Mouse (Mus musculus) lung, postnatal 14 days (tissue): ENCODE data around the gene Dnah7a.
"Not testable (repeated sequence)": the region's sequence is repeated elsewhere in the genome, so short reads cannot be mapped to it uniquely, and the experiment has no call there.

Experiments
- DNase-seq: peaks from one replicate; pipeline ENCODE4 v3.0.0; 2021

Dnah7a gene

DNA sequence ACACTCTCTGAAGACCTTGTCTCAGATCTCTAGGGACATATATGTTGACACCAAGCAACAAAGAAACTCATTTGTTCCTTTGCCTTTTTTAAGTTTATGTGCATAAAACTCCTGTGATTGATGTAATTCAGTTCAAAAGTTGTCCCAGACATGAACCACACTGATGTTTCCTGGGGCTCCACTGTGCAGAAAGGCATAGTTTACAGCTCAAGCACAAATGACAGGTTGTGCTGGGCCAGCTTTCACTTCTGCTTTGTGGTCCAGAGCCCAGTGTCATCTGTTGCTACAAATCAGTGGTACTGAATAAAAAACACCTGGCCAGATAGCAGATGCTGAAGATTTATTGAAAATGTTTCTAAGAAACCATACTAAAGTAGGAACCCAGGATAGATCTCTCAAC is 42.3 kb downstream of the Dnah7a start:
- not testable (repeated sequence) for DNase-seq

DNA sequence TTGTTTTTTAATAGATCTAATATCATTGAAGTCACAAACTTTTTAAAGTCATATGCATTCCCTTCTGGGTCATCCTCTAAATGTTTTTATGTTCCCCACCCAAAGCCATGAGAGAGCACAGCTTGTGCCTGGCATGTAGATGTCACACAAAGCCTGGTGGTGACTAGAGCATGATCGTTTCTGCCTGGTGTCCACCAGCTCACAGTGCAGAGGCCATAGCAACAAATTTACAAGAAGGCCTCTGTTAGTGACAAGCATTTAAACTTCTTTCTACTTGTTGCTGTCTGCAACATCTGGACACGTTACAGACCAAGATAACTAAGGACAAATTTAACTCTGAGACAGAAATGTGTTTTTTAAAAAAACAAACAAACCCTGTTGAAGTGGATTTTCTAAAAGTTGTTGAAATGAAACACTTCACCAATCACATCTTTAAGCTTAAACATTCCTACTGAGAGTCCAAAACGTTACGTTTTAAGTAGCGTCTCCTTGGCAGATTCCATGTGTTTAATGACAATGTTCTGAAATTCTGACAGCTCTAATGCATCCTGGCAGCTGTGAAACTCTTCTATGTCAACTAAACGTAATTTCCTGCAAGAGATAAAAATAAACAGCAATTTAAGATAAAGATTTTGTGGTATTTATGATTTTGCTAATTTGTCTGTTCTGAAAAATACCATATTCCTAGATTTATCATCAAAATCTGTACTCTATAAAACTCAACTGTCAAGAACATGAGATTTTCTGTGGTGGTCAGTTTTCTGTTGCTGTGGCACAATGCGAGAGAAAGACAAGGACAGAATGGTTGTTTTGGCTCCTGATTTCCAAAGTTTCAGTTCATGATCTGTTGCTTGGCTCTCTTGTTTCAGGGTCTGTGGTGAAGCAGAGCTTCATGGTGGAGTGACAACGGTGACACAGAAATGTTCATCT is 66.5 kb downstream of the Dnah7a start:
- no peak for DNase-seq

DNA sequence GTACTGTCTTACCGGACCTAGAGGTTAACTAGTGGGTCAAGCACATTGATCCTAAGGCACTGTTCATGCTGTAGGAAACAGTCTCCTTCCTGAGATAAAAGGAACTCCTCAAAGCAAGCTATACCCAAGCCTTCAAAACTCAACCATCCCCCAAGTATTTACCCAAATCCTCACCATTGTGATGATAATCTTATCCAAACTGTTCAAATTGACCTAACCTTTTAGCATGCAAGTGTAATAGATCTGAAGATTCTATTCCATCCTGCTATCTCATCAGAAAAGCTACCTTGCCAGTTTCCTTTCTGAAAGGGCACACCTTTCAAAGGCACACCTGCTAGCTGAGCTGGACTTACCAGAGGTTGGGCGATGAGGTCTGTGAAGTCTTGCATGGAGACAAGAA is 70.9 kb downstream of the Dnah7a start:
- DNase-seq, result not testable (repeated sequence)

DNA sequence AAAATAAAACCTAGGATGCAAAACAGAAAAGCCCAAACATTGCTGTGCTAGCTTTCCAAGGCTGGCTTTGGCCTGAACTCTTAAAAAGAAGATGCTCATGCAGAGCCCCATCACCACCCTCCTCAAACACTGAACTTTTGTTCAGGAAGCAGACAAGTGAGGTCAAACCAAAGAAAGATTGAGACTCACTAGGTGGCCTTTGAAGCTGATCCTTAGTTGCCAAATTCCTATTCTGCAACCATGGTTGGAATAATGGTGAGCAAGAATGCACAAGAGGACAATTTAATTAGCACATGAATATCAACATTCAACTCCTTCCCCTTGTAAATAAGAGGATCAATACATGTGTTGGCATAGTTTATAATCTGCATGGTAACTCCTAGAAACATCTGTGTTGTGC is 74.5 kb downstream of the Dnah7a start:
- DNase-seq, result not testable (repeated sequence)

DNA sequence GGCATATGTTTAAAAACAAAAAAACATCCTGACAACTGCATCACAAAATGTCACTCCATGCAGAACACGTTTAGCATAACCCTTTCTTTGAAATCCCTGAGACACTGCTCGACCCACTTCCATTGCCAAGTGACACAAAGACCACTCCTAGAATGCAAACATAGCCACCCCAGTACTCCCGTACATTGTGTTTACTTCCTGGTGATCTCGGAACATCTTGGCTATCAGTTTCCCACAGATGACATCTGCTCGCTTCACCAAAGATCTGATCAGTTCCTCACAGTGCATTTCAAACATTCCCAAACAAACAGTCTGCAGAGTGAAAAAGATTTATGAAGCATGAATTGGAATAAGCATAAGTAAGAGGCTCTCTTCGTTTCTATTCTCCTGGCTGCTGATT is 76.6 kb downstream of the Dnah7a start:
- no peak for DNase-seq

DNA sequence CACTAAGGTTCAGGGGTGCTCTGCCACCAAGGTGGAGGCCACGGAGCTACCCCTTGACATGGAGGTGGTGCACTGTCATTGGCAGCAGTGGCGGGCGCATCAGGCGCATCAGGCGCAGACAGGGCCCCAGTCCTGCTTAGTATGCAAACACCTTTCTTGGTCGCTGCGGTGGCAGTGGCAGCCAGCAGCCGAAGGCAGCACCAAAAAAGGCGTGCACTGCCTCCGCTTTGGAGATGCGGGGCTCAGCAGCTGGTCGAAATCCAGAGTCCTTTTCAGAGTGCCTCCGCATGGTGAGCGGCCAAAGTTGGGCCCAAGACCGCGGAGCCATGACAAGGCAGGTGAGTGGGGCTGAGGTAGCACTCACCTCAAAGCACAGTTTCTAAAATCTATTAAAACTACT is 93.1 kb downstream of the Dnah7a start:
- no peak for DNase-seq

DNA sequence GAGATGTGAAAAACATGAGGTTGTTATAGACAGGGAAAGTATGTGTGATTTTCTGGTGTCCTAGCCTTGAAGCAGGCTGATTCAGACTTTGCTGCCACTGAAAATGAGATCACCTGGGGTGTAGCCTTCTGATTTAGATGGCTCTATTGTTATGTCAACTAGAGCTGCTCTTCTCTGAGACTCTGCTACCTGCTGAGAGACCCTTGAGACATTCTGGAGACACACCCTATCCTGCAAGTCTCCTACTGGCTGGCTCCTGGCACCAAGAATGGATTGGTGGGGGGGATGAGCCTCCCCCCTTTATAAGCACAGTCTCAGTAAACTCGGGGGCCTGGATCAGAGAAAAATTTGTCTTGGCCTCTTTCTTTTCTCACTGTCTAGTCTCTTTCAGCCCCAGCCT is 125.3 kb downstream of the Dnah7a start:
- DNase-seq, result not testable (repeated sequence)

DNA sequence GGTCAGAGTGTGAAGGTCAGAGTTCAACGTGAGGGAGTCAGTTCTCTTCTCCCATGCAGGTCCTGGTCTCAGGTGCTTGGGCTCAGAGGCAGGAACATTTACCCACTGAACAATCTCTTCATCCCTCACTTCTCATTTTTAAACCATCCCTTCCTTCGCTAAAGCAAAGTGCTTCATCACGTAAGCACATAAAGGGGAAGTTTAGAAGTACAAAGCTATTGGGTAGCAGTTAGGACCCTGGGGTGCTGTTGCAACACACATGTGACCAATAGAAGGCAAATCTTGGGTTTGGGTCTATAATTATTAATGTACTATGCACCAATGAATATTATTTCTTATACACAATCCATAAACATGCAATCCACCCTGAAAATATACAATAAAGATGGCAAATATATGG is 148.7 kb downstream of the Dnah7a start:
- DNase-seq, result not testable (repeated sequence)

DNA sequence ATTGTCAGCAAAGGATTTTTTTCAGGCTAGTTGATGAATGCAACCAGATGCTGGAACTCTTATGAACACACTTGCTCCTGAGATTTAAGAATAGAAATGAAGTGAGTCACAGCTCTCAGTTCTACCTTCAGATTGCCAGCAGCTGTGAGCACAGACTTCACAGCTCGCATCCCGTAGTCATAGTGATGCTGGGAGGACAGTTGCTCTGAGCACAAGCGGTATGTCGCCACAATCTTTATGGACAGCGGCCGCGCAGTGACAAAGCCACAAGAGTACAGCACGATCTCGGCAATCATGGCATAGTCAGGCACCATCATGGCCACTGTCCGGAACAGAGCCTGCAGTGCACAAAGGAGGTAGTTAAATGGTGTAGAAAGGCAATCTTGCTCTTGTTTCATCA is 159.6 kb downstream of the Dnah7a start:
- not testable (repeated sequence) for DNase-seq

DNA sequence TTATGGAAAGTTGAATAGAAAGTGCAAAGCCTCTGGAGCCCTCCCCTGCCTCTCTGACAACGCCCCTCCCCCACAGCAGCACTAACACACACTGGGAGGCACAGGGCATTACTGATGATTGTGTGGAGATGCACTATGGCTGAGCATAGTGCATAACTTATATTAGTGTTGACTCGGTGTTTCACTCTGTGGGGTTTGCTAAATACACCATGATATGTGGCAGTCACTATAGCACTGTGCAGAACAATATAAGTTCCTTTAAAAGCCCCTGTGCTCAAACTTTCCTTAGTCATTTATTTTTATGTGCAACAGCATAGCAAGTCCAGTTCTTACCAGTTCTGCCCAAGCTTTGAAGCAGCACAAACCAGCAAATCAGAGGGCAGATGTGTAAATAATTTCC is 168.2 kb downstream of the Dnah7a start:
- DNase-seq, result not testable (repeated sequence)

DNA sequence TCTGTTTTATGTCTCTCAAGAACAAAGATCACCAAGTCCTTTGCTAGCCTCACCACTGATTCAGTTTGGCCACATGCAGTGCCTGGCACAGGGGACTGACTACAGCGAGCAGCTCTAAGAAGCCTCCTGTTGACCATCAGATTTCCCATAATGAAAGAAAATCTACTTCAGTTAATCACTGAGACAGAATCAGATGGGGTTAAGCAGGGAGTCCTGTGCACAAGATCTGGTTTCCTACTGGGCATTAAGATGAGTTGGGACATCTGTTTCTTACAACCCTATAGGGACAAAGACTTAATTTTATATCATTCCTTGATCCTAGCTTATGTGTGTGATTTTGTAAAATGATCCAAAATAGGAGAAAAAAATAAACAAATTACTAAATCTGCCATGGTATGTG is 171.8 kb downstream of the Dnah7a start:
- not testable (repeated sequence) for DNase-seq

DNA sequence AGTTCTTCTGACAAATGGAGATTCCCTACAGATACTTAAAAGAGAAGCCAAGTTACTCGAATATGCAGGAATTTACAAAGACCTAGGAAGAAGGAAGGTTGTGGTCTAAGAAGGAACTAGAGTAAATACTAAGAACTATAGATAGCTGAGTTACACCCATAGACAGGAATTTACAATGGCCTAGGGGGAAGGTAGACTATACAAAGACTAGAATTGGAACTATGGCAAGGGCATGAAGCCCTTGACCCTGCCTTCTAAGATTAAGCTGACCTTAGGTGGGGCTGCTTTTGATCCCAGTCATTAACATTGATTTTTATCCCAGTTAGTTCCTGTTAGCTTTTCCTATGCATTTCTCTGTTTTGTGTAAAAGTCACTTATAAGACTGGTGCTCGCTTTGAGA is 180.6 kb downstream of the Dnah7a start:
- not testable (repeated sequence) for DNase-seq

DNA sequence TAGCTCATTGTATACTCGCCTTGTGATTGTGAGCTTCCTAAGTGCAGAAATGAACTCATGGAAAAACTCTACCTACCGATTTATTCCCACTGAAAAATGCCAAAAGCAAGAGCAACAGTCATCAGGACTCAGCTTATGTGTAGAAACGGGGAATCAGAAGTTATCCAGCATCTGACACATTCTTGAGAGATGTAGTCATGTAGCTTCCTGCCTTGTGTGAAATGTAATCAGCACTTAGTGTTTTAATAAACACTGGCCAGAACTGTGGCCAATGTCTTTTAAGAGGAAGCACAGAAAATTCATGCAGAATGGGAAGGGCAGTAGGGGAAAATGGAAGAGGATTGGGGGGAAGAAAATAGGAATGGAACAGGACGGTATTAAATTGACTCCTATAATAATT is 232.9 kb downstream of the Dnah7a start:
- no peak for DNase-seq

DNA sequence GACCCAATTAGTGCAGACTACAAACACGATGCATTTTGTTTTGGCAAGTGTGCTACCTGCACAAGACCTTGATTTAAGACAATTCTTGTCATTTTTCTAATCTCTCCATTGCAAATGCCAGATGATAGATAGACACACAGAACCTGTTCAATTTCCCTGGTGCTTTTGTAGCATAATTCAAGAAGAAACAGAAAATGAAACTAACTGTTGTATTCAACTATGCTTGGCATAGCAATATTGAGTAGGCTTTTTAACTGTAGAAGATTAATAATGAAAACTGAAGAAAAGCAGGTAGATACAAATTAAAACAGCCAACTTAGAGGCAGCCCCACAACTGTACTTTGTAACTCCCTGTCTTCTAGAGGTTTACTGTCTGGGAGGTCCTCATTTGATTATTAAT is 234.5 kb downstream of the Dnah7a start:
- not testable (repeated sequence) for DNase-seq

DNA sequence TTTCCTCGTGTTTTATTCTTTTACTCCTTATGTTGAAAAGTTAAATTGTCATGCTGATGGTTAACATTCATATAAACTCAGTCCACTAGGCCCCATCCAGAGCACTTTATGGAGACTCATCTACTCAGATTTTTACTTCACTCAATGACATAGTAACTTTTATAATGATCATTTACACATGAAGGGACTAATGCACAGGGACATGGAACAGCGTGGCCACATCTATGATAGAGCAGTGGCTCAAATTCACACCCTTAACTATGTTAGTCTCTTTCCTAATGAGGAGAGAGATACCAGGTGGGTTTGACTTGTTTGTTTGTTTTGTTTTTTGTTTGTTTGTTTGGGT is 239.3 kb downstream of the Dnah7a start:
- DNase-seq, result no peak

DNA sequence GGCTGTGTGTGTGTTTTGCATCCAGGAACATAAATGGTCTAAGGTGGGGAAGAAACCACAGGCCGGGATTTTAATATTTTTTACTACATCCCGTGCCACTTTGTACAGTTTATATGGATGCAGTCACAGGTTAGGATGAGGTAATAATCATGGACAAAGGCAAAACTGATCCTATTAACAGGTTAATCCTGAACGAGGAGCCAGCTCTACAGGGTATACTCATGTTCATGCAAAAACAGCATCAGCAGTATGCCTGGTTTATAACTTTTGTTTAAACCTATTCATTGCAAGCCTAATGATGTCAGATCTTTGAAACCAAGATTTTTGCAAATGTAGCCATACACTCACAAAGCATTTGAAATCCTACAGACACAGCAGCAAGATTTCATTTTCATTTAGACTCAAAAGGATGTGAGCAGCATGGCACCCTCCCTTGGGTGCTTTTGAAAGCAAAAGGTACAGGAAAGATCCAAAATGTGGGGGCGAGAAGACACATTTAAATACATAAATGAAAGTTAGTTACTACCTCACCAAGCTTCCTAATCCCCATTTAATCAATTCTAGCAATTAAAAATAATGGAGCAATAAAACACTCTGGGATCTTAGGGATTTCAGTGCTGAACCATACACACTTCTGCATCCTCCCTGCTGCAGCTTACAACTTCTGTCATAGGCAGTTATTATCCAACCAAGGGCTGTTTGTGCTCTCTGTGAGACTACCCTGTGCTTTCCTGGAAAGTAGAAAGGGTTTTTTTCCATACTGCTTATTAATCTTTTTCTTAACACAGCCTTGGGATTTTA is 239.9 kb downstream of the Dnah7a start:
- DNase-seq, result not testable (repeated sequence)

DNA sequence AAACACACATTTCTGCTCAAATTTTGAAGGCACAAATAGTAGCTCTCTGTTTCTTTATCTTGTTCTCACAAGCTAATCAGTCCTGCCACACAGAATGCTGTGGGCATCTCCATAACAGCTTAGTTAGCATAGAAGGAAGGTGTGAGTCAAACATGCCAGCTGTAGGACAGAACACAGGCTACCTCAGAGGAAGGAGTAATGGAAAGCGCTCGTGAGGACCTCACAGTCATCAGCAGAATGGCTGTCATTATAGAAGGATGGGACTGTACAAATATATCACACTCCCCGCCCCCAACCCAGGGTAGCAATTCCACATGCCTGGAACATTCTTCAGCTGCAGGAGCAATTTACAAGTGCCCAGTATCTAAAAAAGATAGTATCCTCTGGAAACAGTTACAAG is 267.4 kb downstream of the Dnah7a start:
- DNase-seq, result not testable (repeated sequence)

DNA sequence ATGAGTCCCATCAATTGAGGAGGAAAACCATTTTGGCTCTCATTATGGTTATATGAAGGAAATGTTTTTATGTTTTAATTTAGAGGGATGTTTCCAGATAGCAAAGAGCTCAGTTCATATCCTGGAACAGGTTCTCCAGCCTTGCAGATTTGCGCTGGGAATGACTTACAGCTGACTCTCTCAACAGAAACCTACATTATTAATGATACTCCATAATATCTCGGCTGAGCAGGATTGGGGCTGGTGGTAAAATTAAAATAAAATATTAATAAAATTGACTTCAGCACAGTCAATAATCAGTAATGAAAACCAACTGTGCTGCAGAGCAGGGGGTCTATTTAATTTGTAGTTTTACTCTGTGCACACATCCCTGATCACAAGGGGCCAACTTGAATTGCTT is 274.2 kb downstream of the Dnah7a start:
- DNase-seq, result not testable (repeated sequence)

DNA sequence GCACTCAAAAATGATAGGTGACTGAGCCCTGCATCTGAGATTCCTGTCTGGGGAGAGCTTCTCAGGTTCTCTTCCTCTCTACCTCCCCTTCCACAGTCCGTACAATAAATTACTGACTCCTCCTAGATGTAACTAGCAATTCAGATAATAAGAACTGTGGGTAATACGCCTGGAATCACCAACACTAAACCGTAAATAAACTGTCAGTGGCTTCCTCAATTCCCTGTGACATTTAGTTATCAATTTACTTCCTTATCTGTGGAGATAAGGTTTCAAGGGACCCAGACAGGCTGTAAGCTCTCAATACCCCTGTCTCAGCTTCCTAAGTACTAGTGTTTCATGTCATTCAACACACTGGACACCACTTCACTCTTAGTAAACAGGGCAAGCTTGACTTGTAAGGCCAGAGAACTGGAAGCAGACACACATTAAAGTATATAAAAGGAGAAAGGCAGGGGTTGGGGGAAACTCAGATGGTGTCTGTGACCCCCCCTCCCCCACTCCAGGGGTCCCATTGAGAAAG is 300.7 kb downstream of the Dnah7a start:
- DNase-seq, result no peak

DNA sequence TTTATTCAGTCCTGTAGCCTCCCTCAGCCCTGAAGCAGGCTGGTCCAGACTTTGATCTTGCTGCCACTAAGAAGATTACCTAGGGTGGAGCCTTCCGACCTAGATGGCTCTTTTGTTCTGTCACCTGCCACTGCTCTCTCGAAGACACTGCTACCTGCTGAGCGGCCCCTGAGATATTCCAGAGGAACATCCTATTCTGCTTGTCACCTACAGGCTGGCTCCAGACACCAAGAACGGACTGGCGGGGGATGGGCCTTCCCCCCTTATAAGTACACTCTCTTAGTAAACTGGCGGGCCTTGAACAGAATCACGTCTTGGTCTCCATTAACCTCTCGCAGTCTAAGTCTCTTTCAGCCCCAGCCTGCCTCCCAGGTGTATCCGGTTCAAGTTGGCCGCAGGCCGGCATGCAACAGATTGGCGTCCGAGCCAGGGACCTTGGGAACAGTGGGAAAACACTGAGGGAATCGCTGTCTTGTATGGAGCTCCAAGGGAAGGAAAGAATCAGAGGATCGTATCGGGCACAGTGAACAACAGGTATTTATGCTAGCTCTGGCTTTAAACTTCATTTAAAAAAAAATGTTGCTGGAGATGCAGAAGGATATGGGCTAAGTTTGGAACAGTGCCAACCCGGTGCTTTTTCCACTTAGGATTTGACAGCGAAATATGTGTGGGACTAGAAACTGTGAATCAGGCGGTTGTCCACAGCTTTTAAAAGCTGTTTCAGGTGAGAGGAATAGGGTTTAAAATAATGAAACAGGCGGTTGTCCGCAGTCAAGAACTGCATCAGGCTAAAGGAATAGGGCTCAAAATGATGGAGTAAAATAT is 312.4 kb downstream of the Dnah7a start:
- DNase-seq, result not testable (repeated sequence)

DNA sequence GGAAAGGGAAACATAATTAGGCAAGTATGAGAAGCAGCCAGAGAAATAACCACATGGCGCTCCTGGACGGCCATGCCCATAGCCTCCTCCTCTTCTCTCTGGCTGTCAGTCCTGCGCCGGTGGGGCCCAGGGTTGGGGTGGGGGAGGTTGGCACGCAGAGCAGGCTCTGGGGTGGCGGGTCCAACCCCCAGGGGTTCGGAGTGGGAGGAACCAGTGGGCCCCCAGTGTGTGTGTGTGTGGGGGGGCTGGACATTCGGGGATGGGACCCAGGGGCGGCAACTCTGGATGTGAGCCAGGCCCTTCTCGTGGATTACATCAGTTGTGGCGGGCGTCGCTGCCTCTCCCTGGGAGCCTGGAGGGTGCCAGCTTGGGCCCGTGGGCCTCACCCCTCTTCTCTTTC is 317.8 kb downstream of the Dnah7a start:
- DNase-seq, result no peak

DNA sequence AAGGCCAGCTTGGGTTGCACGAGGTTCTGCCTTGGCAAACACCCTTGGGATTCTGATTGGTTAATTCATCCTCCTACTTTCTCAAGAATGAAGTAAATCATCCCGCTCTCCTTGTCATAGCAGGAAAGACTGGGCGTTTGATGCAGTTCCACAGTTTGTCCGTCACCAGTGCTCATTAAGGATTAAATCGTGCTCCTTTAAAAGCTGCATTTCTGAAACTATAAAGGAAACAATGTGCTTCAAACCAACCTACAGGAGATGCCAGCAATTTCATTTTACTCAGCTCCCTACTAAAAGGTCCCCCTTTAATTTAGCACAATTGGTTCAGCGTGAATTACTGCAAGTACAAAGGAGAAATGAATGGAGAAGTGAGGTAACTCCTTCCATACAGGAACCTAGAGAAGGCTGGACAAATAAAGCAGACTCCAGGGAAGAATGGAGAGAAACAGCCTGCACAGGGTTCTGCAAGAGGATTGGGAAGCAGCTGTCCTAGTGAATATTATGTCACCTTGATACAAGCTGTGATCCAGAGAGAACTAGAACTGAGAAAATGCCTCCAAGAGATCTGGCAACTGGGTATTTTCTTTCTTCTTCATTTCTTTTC is 322.4 kb downstream of the Dnah7a start:
- no peak for DNase-seq
